Mouse (Mus musculus) 3134 (cell line): Measurements from ENCODE around the gene Casc1.

ENCODE experiments used
- DNase-seq: peaks from one replicate; pipeline ENCODE4 v3.0.0-alpha.2; 2011; ENCODE audit warnings: low spot score; ENCODE audit not compliant: insufficient read length; ENCODE audit errors: extremely low read depth

Casc1 gene

DNA sequence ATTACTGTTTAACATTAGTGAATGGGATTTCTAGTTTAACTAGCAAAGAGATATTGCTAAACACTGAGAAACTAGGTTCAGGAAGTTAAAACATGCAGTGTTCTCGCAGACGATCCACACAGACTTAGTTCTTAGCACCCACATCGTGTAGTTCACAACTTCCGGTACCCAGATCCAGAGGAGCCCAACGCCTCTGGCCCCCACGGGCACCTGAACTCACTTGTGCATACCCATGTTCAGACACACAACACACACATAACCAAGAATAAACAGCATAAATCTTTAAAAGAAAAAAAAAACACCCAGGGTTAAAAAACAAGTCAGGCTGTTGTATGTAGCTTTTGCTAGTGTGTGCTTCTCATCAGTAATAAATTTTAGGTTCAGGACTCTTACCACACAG lies 6.4 kb downstream of the Casc1 start:
- DNase-seq = no peak

DNA sequence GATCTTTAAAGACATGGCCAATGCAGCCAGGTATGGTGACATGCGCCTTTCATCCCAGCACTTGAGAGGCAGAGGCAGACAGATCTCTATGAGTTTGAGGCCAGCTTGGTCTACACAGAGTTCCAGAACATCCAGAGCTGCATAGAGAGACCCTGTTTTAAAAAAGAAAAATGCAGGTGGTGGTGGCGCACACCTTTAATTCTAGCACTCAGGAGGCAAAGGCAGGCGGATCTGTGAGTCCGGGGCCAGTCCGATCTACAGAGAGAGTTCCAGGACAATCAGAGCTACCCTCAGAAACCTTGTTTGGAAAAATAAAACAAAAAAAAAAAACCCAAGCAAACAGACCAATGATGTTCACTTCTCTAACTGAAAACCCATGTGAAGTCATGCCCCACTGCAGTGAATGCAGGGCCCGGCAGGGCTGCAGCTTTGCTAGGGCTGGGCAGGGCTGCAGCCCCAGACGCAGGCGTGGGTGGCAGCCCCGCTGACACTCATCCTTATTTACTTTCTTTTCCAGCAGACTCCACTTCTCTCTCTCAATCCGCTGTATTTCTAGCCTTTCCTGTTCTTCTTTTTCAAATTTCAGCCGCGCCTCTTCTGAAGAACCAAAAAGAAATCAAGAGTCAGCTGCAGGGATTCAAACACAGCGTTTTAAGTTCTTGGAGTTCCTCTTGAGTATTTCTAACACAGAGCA lies 8.2 kb downstream of the Casc1 start:
- no peak for DNase-seq

DNA sequence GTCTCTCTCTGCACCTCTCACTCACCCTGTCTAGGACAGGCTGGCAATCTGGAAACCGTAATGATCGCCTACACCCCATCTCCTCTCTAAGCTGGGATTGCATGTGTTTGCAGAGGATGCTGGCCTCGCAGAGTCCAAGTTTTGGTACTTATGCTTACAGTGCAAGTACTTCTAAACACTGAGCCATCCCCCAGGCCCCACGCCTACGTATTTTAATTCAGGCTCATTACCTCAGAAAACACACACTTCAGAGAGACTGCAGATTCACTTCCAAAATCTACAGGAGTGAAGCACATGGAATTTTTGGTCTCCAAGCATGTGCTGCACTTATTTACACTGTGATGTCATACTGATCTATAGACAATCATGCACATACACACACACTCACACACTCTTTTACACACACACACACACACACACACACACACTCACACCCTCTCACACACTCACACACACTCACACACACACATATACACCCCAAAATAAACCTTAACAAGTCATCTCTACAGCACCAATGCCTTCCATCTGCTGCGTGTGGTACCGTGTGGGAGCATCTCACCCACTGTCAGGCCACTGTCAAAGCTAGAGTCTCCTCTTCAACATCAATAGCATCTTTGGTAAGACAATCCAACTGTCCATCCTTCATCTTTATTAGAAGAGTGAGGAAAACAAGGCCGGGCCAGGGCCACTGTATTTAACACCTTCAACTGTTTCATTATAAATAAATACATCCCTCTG lies 12.7 kb downstream of the Casc1 start:
- DNase-seq = no peak

DNA sequence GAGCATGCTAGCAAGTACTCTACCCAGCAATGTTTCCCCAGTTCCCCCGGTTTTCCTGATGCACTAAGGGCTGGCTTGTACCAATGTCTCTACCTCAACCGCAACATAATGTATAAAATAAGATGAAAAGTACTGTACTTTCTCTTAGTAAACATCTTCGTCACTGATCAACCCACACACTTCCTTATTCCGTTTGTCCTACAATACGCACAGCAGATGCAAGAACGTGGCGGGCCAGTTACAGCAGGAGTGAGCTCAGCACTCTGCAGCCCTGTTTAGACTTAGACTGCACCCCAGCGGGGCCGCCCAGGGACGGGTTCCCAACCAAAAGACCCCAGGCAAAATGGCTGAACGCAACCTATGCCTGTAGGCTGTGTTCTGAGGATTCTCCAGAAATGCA lies 17.4 kb downstream of the Casc1 start:
- no peak for DNase-seq

DNA sequence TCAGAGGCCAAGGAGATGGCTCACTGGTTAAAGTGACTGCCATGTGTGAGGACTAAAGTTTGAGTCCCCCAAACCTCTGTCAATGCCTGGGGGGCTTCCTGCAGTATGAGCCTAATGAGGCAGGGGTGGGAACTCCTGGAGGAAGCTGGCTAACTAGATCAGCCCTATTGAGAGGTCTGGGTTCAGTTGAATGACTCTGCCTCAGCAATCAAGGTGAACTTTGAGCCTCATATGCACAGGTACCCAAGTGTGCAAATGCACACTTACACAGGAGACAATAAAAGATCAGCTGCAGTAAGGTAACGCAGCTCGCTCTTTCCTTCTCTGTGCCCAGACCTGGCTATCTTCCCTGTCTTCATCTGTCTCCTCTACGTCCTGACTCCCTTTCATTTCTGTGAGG lies 17.8 kb downstream of the Casc1 start:
- DNase-seq = no peak

DNA sequence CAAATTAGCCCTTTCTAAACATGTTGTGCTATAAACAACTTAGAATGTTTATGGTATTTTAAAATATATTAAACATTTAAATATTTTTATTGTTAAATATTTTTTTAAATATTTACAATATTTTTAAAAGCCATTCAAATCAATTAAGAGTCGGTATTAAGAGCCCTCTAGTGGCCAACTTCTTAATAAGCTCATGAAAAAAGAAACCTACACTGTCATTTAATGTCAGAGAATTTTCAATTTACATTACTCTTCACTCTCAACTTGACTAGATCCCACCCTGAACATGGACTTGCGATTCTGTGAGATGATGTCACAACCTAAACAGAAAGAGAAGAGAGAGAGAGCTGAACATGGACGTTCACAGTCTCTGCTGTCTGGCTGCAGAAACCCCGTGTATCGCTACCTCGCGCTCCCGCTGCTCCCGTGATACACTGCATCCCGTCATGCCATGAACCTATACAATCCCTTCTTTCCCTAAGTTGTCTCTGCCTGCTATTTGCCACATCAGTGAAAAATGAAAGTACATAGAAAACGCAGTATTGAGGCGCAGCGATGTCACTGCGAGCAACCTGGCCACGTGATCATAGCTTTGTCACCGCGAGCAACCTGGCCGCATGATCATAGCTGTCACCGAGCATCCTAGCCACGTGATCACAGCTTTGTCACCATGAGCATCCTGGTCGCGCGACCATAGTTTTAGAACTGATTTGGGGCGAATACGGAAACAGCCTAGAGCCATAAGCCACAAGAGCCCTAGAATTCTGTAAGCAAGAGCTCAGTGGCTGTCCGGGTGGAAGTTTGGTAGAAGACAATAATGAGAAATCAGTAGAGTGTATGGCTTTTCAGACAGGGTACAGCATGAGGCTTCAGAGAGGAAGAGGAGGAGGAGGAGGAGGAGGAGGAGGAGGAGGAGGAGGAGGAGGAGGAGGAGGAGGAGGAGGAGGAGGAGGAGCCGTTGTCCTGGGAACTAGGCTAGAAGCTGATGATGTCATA lies 23.4 kb downstream of the Casc1 start:
- no peak for DNase-seq

DNA sequence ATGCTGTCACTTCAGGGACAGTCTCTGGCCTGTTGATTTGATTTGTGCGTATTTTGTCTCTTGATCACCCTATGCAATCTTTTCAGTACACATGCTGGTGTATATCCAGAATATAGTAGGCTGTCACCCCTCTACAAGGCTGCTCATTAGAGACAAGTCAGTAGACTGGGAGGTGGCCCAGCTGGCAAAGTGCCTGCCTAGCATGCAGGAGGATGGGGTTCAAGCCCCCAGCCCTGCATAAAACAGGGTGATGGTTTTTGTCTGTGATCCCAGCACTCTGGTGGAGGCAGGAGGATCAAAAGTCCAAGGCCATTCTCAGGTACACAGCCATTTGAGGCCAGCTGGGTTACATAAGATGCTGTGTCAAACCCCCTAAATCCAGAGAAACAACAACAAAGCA lies 24.7 kb downstream of the Casc1 start:
- no peak for DNase-seq

DNA sequence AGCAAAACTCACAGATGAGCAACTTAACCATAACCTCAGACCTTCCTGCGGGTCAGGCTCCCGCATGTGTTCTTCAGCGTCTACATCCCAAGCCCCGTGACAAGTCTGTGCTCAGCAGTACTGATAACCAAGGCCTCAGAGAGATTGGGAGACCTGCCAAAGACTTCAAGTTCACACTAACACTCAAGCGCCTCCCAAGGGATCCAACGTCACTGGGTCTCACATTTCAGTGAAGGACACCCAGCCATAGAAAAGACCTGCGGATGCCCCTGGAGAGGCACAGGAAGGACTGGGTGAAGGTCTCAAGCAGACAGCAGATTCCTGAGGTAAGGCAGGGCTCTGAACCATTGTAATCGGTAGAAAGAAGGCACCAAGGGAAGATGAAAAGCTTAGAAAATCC lies 28.8 kb downstream of the Casc1 start:
- DNase-seq = no peak

DNA sequence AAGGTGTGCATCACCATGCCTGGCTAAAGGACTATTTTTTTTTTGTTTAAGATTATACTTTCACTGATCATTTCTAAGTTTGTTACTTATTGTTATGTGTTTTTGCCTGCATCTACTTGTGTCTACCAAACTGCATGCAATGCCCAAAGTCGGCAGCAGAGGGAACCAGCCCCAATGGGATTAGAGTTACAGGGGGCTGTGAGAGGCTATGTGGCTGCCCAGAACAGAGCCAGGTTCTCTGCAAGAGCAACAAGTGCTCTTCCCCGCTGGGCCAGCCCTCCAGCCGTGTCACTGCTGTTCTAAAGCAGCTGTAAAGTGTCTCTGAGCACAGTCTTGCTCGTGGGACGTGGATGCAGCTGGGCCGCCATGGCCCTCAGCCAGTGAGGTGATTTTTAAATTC lies 31.1 kb downstream of the Casc1 start:
- DNase-seq = peak; percentile 34

DNA sequence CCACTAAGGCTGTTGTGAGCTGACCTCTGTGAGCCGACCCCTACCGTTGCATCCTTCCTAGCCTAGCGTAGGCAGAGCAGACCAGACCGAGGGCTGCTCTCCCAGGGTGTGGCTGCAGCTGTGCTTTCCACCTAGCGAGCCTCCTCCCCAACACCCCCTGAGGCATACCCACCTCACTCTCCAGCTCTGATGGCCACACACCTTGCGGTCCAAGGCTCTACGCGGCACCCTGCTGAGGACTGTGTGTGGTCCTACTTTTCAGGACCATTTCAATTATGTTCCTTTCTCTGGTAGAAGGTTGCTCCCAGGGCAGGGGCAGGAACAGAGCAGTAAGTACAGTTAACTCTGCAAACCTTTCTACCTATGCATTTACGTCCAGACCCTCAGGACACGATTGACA lies 34.3 kb downstream of the Casc1 start:
- DNase-seq = no peak

DNA sequence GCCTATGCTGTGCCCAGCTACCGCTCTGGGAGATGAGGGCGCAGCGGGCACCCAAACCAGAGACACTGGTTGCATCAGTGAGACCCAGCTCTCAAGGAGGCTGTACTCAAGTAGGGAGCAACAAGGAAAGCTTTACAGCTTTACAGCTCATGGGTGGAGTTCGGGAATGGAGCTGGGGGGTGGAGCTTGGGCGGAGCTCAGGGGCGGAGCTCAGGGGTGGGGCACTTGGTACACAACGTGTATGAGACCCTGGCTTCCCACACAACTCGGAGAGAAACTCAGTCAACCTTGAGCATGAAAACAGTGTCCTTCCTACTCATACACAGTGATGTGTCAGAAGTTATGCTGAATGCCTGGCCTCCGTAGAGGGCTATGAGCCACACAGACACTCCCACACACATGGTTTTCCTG lies 35.2 kb downstream of the Casc1 start:
- peak; percentile 51 for DNase-seq

DNA sequence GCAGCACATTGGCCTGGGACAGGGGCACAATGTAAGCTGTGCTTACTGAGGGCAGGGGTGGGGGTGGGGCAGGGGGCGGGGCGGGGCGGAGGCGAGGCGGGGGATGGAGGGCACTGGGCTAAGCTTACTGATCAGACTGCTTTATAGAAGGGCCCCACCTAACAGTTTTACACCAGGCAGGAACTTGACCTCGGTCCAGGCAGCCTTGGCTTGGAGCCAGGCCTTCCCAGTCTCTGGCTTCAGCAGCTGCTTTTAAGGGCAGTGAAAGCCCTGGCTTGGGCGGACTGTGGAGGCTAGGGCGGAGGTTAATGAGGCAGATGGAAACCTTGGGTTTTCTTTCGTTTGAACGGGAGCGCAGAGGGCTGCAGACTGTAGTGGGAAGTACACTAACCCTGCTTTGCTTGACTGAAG lies 37.0 kb downstream of the Casc1 start:
- DNase-seq = no peak

DNA sequence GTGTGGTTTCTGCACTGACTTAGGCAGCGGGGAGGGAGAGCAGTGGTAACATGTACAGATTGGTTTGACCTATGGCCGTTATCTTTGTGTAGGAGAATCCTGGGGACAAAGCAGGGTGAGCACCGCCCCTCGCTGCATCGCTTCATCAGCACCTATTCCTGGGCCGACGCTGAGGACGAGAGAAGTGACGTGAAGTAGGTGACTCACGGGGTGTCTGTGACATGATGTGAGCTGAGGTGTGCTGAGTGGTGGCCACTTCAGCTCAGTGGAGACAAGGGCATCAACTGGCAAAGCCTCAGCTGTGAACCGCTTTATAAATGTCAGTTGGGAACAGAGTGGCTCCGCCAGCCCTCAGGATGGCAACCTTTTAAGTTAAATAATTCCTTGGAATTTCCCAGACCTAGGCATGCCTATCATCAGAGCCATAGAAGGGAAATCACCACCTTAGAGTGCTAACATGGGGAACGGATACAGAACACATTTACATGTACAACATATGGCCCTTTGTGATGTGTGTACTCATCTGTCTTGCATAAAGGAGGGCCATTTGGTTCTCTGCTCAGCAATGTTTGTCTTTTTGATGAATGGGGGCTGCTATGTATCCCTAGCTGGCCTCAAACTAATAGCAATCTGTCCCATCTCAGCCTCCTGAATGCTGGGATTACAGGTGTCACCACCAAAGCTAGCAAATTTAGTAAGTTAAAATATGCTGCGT lies 38.8 kb downstream of the Casc1 start:
- DNase-seq = no peak

DNA sequence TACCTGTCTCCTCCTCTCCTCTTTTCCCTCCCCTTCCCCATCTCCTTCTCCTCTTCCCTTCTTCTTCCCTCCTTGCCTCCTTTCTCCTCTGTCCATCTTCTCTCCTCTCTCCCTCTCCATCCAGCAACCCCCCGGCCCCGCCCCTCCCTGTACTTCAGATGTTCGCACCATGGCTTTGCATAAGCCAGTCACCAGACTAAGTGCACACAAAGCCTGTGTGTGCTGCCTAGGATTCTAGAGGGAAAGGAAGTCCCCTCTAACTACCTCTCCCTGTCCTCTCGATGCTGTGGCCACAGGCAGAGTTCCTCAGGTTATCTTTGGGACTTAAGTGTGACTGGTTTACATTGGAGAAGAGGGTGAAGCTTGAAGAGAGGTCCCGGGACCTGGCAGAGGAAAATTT lies 50.2 kb downstream of the Casc1 start:
- no peak for DNase-seq

DNA sequence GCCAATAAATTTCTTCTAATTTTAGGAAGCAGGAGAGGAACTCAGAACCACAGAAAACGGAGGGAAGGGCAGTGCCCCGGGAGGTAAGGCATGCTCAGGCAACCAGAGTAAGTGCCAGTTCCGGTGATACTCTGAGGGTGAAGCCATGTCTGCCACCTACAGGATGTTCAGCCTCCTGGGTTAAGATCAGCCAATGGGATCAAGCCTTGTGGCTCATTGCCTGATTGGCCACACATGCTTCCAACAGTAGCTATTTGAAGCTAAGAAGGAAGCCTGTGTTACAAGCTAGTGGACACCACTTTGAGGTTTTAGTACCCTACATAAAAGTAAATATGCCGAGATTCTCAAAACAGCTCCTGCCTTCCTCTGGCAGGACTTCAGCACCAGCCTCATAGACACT lies 52.2 kb downstream of the Casc1 start:
- DNase-seq = no peak

DNA sequence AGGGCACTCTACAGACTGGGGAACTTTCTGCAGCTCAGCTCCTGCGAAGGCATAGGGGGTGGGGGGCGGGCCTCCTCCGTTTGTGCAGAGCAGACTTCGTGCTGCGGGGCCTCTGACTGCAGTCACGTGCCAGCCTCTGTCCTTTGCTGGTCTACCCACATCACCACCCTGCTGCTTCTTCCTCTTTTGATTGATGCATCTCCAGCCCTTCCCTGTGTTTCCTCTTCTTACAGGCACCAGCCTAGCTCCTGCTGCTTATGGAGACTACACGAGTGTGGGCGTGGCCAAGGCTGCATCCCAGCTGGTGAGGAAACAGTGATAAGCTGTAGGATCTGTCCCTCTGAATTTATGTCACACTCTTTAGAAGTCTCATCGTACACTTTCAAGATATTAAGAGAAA lies 61.8 kb downstream of the Casc1 start:
- no peak for DNase-seq

DNA sequence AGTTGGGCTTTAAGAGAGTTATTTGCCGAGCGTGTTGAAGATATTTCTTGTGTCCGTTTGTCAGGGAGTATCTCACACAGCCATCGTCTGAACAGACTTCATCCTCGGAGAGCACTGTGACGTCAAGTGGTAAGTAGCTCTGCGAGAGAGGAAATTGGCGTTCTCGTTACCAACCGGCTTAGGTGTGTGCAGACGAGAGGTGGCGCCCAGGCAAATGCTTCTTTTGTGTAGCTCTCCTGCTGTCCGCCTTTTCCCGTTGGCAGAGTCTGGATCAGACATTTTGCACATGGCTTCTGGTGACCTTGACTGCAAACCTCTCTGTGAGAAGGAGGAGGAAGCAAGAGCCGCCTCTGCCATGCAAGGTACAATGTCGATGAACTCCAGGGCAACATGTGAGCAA lies 63.1 kb downstream of the Casc1 start:
- no peak for DNase-seq

DNA sequence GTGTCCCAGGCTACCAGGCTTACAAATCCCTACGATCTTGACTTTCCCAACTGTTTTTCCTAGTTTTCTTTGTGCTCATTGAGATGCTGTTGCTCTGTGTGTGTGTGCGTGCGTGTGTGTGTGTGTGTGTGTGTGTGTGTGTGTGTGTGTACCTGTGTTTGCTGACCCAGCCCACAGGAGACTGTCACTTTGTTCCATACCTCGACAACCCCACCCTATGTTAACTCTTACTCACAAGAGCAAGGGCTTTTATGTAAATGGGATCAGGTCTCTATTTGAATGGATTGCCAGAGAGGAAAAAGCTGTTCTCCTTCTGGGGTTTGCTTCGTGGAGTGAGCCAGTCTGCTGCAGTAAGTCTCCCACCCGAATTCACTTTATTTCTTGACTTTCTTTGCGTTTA lies 65.6 kb downstream of the Casc1 start:
- DNase-seq = no peak

DNA sequence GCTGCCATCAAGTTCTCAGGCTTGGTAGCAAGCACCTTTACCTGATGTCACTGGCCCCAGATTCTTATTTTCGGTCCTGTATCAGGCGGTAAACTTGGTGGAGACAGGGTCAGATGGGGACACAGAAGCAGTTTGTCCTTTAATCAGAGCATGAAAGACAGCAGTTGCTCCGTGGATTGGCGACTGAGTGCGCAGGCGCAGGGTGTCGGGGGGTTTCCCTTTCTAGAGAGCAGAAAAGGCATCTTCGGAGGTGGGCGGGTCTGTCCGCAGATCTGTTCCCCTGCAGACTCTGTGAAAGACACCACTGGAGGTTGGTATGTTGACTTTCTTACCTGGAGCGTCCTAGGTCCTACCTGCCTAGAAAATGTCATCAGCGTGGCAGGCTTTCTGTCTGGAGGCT lies 69.0 kb downstream of the Casc1 start:
- DNase-seq = no peak

DNA sequence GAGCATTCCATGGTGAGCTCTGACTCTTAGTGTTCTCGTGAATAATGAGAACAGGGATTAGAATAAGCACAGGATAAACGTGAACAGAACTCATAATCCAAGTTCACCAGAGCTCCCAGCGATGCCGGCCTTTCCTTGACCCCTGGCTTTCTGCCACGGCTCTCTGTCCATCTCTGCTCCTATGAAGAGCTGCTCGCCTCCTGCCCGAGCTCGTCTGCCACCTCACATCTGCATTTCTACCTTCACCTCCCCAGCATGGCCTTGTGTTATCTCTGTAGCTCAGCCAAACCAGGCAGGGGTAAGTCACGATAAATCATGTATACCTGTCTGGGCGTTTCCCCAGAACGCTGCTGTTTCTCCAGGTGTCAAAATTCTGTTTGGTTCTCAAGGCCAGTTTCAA lies 70.1 kb downstream of the Casc1 start:
- DNase-seq = no peak
